Mouse (Mus musculus): Measurements from ENCODE around the gene Qdpr.

Gene Qdpr

GRCm38 (mm10) chr5:45449831-45450716 lies at the start of gene Qdpr:
Gene Qdpr (minus strand): TSS chr5:45450236.
- DNase-seq (ENCODE audit: extremely low spot score): peak; percentile 98

GRCm38 (mm10) chr5:45497564-45497963 lies 47.5 kb upstream of the Qdpr start:
- DNase-seq (ENCODE audit: extremely low spot score): no peak

- DNase-seq (ENCODE audit: extremely low spot score): no peak
Measured at GRCm38 (mm10) chr5:45496930-45497550, 47.0 kb upstream of the Qdpr start.

GRCm38 (mm10) chr5:45496479-45496878 lies 46.4 kb upstream of the Qdpr start:
- DNase-seq (ENCODE audit: extremely low spot score): no peak

DNA sequence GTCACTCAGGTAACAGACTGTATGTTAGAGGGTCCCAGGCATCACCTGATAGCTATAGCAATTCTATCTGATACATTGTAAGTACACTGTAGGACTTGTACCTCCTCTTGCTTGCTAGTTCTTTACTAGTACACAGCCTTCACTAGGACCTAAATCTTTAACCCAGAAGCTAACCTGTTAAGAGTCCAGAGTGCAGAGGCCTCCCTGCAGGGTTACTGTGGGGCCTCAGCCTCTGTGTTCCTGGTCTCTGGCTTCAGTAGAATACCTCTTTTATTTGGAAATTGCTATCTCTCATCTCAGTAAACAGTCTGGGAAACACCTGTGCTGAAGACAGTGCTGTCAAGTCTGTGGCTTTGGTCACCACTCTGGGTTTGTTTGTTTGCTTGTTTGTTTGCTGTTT lies 46.0 kb upstream of the Qdpr start:
- DNase-seq (ENCODE audit: extremely low spot score): no peak

DNA sequence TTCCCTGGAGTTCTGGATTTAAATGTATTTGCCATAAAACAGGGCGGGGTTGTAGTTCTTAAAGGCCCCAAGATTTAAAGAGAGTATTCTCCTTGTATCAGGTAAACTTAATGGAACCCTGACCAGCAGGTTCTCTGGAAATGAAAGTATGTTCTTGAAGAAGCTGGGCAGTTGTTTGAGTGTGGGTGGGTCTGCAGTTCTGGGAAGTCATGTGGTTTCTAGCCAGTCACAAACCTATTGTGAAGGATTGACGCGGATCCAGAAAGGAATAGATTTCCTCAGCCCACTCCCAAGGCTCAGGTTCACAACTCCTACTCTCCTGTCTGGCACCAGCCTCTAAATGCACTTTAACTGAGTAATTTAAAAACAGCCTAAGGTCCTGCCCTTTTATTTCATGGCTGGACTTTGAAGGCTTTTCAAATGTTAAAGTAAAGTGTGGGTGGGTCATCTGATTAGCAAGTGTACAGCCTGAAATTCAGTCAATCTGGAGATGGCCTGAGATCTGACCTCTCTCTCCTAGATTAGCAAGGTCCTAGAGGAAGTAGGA lies 45.5 kb upstream of the Qdpr start:
- no peak for DNase-seq (ENCODE audit: extremely low spot score)

DNA sequence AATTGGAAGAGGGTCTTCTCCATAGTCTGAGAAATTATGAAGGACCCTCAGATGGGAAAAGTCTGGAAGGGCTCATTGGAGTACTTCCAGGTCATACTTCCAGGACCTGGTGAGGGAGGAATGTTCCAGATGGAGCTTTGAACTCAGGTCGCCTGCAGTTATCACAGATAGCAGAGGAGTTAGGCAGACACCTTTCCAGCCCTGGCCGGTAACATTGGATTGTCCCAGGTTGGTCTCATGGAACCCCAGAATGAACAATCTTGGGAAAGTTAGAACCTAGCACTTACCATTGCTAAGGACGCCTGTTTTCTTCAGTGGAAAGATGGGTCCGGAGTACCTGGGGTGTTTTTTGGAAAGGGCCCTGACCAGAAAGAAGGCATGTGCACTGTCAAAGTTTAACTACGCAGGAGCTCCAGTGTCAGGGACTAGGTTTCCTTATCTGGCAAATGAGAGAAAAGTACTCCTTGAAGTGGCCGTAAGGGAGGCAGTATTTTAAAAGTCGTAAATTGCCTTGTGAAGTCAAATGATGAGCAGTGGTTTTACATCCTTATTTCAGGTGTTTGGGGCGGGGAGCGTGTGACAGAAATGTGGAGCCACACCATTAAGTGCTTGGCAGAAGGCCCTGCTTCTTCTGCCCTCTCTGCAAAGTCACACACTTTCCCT lies 44.2 kb upstream of the Qdpr start:
- no peak for DNase-seq (ENCODE audit: extremely low spot score)

DNA sequence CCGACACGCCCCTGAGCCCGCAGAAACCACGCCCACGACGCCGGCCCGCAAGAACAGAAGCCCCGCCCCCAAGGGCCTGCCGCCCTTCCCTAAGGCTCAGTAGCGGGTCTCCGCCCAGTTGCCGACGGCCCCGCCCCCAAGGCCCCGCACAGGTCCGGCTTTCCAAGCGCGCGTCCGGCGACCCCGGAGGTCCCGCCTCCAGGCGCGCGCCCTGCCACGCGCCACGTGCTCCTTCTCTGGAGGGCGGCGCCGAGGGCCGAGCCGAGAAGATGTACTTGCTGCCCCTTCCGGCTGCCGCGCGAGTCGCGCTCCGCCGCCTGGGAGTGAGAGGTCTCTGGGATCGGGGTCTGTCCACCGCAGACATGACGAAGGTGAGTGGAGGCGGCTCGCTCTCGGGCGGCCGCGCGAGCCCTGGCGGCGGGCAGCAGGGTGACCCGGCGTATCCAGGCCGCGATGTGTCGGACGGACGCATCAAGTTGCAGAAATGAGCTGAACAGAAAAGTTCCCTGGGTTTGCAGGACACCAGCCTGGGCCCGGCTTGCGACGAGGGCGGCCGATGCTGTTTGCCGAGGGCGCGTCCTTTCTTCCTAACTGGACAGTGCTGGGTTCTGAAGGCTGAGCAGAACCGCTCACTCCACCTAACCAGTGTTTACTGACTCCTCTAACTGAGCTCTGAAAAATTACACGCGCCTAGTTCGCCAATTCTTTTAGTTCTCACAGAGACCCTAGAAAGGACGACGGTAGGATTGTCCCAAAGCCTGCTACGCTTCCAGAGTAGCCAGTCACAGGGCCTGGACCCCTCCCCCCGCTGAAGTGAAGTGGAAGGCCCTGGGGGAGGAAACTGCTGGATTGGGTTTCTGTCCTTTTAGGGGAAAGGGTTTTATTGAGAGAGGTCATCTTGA lies 43.4 kb upstream of the Qdpr start, which contains the start of gene Lap3:
Gene Lap3 (plus strand): TSS at position 184 of the 902 bp plus-strand sequence.
- DNase-seq (ENCODE audit: extremely low spot score): peak; percentile 99

DNA sequence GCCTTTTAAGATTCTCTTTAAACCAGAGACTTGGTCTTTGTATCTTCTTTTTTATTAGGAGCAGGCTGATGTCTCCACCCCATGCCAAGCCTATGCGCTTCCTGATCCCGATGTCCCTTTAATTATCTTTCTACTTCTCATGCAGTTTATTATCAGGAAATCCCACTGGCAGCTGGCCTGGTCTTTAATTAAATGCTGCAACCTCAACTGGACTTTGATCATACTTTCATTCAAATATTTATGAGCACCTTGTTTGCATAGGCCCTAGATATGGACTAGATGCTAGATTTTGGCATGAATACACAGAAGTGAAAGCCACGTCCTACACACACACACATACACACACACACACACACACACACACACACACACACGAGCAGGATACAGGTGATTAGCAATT lies 41.7 kb upstream of the Qdpr start:
- DNase-seq (ENCODE audit: extremely low spot score): no peak

DNA sequence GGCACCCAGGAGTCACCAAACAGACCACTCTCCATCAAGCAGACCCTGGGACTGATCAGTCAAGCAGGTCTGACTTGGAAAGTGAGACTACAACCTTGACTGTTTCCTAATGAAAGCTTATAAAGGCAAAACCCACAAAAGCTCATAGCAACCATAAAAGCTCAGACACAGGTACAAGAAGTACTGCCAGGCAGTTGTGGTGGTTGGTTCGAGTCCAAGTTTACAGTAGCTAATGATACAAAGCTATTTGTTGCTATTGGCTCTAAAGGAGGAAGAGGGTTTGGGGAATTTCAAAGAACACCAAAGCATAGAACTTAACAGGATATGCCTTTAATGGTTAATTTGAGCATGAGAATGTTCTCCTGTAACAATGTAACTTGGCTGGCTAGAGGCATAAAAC lies 33.6 kb upstream of the Qdpr start:
- DNase-seq (ENCODE audit: extremely low spot score): no peak

GRCm38 (mm10) chr5:45482607-45483006 lies 32.6 kb upstream of the Qdpr start:
- DNase-seq (ENCODE audit: extremely low spot score): no peak

GRCm38 (mm10) chr5:45481125-45481524 lies 31.1 kb upstream of the Qdpr start:
- no peak for DNase-seq (ENCODE audit: extremely low spot score)

DNA sequence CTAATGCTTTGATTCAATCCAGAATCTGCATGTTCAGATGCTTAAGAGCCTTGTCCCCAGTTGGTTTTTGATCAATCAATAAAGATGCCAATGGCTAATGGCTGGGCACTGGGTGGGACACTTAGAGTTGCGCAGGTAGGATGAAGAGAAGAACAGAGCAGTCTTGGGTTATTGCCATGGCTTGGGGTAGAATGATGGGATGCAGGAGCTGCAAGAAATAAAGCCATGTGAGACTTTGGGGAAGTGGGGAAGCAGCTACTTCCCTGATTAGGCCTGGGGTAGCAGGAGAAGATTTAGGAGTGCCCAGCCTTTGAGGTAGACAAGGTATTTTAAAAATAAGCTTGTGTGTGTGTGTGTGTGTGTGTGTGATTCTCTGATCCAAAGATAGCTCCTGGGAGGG lies 30.0 kb upstream of the Qdpr start:
- no peak for DNase-seq (ENCODE audit: extremely low spot score)

DNA sequence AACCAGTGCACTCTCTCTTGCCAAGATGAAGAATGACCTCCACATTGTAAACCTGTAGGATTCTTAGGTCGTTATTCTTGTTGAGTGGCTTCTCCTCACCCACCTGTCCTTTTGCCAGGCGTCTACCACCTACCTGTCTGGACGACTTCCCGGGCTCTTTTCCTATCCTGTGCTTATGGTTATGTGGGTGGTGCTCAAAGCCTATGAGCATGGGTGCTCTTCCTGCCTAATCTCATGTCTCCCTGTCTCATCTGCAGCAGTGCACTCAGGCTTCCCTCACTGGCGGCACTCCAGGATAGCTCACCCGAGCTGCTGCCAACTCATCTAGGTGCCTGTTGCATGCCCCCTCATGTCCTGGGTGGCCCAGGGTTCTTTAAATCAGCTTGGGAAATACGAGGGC lies 27.6 kb upstream of the Qdpr start:
- no peak for DNase-seq (ENCODE audit: extremely low spot score)

DNA sequence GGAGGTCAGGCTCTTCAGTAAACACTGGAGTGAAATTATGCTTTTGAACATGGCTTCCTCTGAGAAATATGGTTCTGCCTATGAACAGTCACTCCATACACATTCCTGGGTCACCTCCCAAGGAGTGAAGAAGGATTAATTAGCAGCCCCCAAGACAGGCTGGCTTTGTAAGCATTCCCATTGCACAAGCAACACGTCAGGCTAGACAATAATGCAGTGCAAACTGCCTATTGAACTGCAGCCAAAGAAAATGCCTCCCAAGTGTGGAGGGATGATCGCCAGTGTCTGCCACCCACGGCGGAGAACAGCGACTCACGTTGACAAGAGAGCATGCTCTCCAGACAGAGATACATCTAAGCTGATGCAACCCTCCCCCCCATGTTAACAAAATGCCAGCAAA lies 26.3 kb upstream of the Qdpr start:
- DNase-seq (ENCODE audit: extremely low spot score): no peak

DNA sequence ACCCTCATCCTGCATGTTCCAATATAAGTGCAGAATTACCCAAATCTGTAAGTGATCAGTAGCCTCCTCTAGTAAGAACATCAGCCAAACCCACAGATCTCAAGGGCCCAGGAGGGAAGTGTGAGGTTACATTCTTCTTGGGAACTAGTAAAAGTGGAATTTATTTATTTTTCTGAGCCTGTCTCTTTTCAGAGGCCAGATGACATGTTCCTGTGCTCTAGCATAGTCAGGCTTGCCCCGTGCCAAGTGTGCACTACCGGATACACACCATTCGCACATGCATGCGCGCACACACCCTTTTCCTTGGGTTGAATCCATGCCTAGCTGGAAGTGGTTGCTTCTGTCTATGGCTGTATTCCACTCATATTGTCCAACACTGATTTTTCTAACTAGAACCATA lies 25.7 kb upstream of the Qdpr start:
- DNase-seq (ENCODE audit: extremely low spot score): no peak

- no peak for DNase-seq (ENCODE audit: extremely low spot score)
Measured at GRCm38 (mm10) chr5:45474758-45475157, 24.7 kb upstream of the Qdpr start.

DNA sequence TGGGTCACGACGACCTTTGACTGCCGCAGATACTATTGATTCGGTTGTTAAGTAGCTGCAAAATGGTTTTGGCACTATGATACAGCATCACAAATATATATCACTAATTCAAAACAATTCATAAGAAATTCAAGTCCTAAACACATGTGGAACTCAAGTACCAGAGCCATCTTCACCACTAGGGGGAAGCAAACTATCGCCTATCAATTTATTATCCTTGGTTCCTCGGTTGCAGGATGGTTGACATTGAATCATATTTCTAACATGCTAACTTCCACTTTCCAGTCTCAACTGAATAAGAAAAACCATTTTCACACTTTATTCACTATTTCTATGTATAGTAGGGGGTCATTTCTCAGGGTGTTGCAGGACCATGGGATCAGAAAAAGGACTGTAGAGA lies 24.2 kb upstream of the Qdpr start:
- DNase-seq (ENCODE audit: extremely low spot score): peak; percentile 60

- DNase-seq (ENCODE audit: extremely low spot score): no peak
Measured at GRCm38 (mm10) chr5:45473521-45473920, 23.5 kb upstream of the Qdpr start.

DNA sequence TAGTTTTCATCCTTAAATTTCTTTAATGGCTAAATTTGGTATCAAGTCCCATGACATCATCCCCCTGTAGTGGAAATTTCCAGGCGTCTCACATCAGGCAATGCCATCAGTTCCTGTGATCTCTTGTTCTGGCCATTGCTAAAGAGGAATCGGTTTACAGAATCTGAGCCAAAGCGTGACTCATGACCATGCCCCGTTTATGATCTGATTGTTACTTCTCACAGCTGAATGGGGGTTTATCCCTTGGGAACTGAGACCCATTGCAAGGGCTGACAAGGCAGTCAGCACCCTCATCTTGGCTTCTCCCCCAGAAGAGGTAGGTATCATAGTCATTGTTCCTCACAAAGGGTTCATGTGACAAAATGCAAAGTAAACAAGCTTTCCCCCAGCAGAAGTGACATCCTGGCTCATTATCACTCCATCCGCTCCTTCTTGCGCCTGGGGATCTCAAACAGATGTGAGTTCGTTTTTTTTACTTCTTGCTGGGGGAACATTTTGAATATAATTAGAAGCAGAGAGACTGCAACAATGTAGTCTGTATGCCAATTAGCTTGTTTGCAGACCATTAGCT lies 22.9 kb upstream of the Qdpr start:
- no peak for DNase-seq (ENCODE audit: extremely low spot score)

- no peak for DNase-seq (ENCODE audit: extremely low spot score)
Measured at GRCm38 (mm10) chr5:45454456-45454855, 4.4 kb upstream of the Qdpr start.
